Mouse (Mus musculus) ES-Bruce4 (cell line): ENCODE results near the gene Masp1. TPM values are rescaled to one million over a fixed set of nuclear protein-coding genes. Genes with fewer than 3 reads are reported as not detected.

Experiments
- H3K27ac ChIP-seq: 2 replicates; pipeline ENCODE4 v1.5.1; 2012; ENCODE audit warnings: low read length, inconsistent platforms; ENCODE audit not compliant: insufficient read depth
- H3K27me3 ChIP-seq: 2 replicates; pipeline ENCODE4 v1.6.1; 2012; ENCODE audit warnings: mild to moderate bottlenecking, low read length, inconsistent platforms; ENCODE audit not compliant: control insufficient read depth, poor library complexity, insufficient read depth, severe bottlenecking
- H3K36me3 ChIP-seq: 2 replicates; pipeline ENCODE4 v1.6.1; 2012; ENCODE audit warnings: inconsistent platforms, mild to moderate bottlenecking, low read length, moderate library complexity; ENCODE audit not compliant: control insufficient read depth, poor library complexity, insufficient read depth, severe bottlenecking
- H3K4me1 ChIP-seq: one replicate; pipeline ENCODE4 v1.8.1; 2011; ENCODE audit warnings: low read length; ENCODE audit not compliant: control insufficient read depth, insufficient read depth
- H3K4me3 ChIP-seq: 2 replicates; pipeline ENCODE4 v1.5.1; 2011; ENCODE audit warnings: low read depth, mild to moderate bottlenecking, low read length
- H3K9ac ChIP-seq: 2 replicates; pipeline ENCODE4 v1.6.1; 2012; ENCODE audit warnings: low read depth, mild to moderate bottlenecking, inconsistent platforms; ENCODE audit not compliant: poor library complexity, severe bottlenecking
- H3K9me3 ChIP-seq: replicated peaks from 2 replicates; pipeline ENCODE4 v1.6.1; 2012; ENCODE audit warnings: mild to moderate bottlenecking, low read length, inconsistent platforms; ENCODE audit not compliant: control insufficient read depth, poor library complexity, insufficient read depth, severe bottlenecking
- CTCF ChIP-seq: IDR thresholded peaks from one replicate; pipeline ENCODE4 v1.8.1; 2011; ENCODE audit warnings: low read depth, low read length
- EP300 ChIP-seq: IDR thresholded peaks from 2 replicates; pipeline ENCODE4 v1.6.1; 2011; ENCODE audit warnings: low read depth, low read length; ENCODE audit not compliant: insufficient read depth
- POLR2A ChIP-seq: IDR thresholded peaks from one replicate; pipeline ENCODE4 v1.8.1; 2011; ENCODE audit warnings: low read length; ENCODE audit not compliant: insufficient read depth
- polyA plus RNA-seq: library from polyadenylated mRNA; stranded (reverse); fragments of >200 nt; gene quantifications from 2 replicates; pipeline ENCODE4 v1.2.4, GENCODE M21; 2011; ENCODE audit warnings: low read depth; ENCODE audit not compliant: missing spikeins, insufficient read depth, insufficient read length

Masp1 gene
- polyA plus RNA-seq, 1 experiment, result 2.5 TPM

GRCm38 (mm10) chr16:23463671-23464347, 56.8 kb downstream of the Masp1 start:
- H3K27ac ChIP-seq, result no peak overlapping the region
- H3K27me3 ChIP-seq, result no peaks in the 10 kb centered on the region
- no peak for TF ChIP-seq EP300
- TF ChIP-seq POLR2A, result no peak
- no peak for TF ChIP-seq CTCF
- H3K36me3 ChIP-seq, result no peaks in the 10 kb centered on the region
- no peak overlapping the region for H3K9ac ChIP-seq
- H3K9me3 ChIP-seq, result no peaks in the 10 kb centered on the region
- H3K4me1 ChIP-seq, result no peaks in the 10 kb centered on the region
- H3K4me3 ChIP-seq, result no peak overlapping the region

DNA sequence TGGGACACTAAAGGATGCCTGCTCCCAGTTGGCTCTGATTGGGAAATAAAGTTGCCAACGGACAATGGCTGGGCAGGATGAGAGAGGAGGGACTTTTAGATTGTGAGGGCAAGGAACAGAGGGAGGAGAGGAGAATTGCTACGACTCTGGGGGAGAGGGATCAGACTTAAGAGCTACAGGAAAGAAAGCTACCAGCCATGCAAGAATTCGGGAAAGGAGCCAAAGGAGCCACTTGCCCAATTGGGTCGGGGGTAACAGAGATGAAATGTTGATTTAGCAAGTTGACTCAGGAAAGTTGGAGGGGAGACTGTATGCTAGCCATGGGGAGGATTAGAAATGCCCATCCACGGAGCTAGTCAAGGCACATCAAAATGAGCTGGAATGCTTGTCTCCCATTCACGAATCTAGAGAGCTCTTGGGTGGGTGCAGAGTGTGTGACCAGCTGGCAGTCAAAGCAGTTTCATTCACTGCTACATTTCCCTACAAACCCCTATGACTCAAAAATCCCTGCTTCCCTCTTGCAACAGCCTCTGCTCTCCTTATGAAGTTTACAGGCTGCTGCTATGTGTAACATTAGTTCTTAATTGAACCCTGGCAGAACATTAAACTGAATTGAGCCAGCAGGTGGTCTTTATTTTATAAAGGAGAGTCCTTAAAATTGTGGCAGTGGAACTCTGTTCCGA, 61.6 kb downstream of the Masp1 start:
- no peak for TF ChIP-seq POLR2A
- TF ChIP-seq CTCF, result no peak
- no peak for TF ChIP-seq EP300
- Histone ChIP-seq H3K27ac (no peak overlapping the region), H3K4me1 (no peaks in the 10 kb centered on the region), H3K27me3 (no peaks in the 10 kb centered on the region), H3K9me3 (no peaks in the 10 kb centered on the region), H3K36me3 (no peaks in the 10 kb centered on the region), H3K9ac (no peak overlapping the region), H3K4me3 (no peak overlapping the region)

GRCm38 (mm10) chr16:23457338-23457737, 63.3 kb downstream of the Masp1 start:
- TF ChIP-seq POLR2A (no peak), EP300 (no peak), CTCF (no peak)
- no peak overlapping the region for H3K27ac ChIP-seq
- no peaks in the 10 kb centered on the region for H3K36me3 ChIP-seq
- no peaks in the 10 kb centered on the region for H3K4me1 ChIP-seq
- H3K27me3 ChIP-seq, result no peaks in the 10 kb centered on the region
- no peaks in the 10 kb centered on the region; the same call in 1 of the 2 replicates for H3K9me3 ChIP-seq
- no peak overlapping the region for H3K4me3 ChIP-seq
- H3K9ac ChIP-seq, result no peak overlapping the region

GRCm38 (mm10) chr16:23456534-23456933, 64.1 kb downstream of the Masp1 start:
- Histone ChIP-seq H3K36me3 (no peaks in the 10 kb centered on the region), H3K27ac (no peak overlapping the region), H3K27me3 (no peaks in the 10 kb centered on the region), H3K4me3 (no peak overlapping the region), H3K9me3 (no peaks in the 10 kb centered on the region; the same call in 1 of the 2 replicates), H3K4me1 (no peaks in the 10 kb centered on the region), H3K9ac (no peak overlapping the region)
- TF ChIP-seq POLR2A (no peak), EP300 (no peak), CTCF (no peak)

- Histone ChIP-seq H3K9me3 (no peaks in the 10 kb centered on the region; the same call in 1 of the 2 replicates), H3K36me3 (no peaks in the 10 kb centered on the region), H3K27ac (no peak overlapping the region), H3K4me3 (no peak overlapping the region), H3K4me1 (no peaks in the 10 kb centered on the region), H3K9ac (no peak overlapping the region), H3K27me3 (no peaks in the 10 kb centered on the region)
- TF ChIP-seq EP300, result no peak
- TF ChIP-seq CTCF, result no peak
Measured at GRCm38 (mm10) chr16:23454376-23454775, 66.2 kb downstream of the Masp1 start.

DNA sequence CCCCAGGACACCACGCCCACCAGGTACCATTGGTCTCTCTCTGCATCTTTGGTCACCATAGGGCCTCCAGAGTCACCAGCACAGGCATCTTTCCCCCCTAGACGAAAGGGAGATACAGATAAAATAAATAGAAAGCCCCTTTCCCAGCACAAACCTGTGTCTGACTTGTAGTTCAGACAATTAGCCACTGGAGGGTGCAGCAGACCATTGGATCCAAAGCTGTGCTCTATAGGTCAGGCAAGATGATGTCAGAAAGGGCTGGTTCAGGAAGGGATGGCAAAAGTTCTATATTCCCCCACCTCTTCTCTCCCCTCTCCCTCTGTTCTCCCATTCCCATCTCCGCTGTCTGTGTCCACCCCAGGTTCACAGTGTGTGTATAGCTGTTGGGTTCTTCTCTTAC, 68.1 kb downstream of the Masp1 start:
- H3K9me3 ChIP-seq, result no peaks in the 10 kb centered on the region; the same call in 1 of the 2 replicates
- H3K27ac ChIP-seq, result no peak overlapping the region
- TF ChIP-seq CTCF, result peak; percentile 35
- no peak for TF ChIP-seq EP300
- no peaks in the 10 kb centered on the region for H3K4me1 ChIP-seq
- no peak overlapping the region for H3K4me3 ChIP-seq
- H3K9ac ChIP-seq, result no peak overlapping the region
- H3K36me3 ChIP-seq, result no peaks in the 10 kb centered on the region
- H3K27me3 ChIP-seq, result no peaks in the 10 kb centered on the region
